Mouse (Mus musculus) spleen, postnatal 36 days (tissue): Measurements from ENCODE around the gene Gm281.
A peak's percentile ranks its signal among the peaks of the same experiment; 100 is the strongest.
"Not testable (repeated sequence)": the region's sequence is repeated elsewhere in the genome, so short reads cannot be mapped to it uniquely, and the experiment has no call there.

Experiments
- DNase-seq, 2 experiments: peaks; one replicate each; pipeline ENCODE4 v3.0.0; 2022; ENCODE audit warnings: low spot score in 2 of 2, mixed read lengths in 1 of 2

The Gm281 gene

GRCm38 (mm10) chr14:13914387-13915082 is at the start of gene Gm281:
Gene Gm281 (minus strand): TSS chr14:13914478.
- no peak for DNase-seq

DNA sequence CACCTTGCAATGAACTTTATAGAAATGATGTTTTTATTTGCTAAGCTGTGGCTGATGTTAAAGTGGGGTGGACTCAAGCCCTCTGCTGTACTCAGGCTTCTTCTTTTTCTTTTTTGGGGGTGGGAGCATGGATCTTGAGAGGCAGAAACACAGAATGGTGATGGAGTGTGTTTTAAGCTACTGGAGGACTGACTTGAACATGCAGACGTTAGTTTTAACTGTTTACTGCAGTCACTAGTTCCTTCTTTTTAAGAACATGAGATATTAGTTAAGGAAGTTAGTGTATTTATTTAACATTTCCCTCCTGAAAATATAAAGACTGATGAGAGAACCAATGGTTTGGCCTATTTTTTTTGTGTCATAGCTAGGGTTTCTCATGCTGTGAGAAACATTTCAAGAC is 49.2 kb upstream of the Gm281 start:
- DNase-seq = no peak

DNA sequence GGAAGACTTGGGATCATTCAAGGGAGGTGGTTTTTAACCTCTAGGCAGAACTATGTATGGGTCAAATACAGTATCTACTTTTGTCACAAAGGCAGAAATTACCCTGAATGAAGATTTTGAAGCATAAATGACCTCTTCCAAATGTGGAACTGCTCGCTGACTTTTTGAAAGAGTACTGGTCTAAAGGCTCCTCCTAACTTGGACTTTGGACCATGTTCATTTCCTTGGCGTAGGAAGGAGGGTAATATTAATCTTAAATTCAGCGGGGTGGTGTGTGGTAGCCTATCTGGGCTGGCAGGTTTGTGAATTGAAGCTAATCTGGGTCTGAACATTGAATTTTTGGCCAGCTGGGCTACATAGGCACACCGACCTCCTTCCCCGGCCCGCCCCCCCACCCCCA is 48.2 kb upstream of the Gm281 start:
- DNase-seq = no peak

- DNase-seq = peak; percentile 42 to 51
Observed at GRCm38 (mm10) chr14:13961401-13962112, 47.3 kb upstream of the Gm281 start, which contains the start of the genes Atxn7 and Thoc7. Gene Atxn7 (plus strand): TSS chr14:13961440. Gene Thoc7 (minus strand): TSS chr14:13961852.

DNA sequence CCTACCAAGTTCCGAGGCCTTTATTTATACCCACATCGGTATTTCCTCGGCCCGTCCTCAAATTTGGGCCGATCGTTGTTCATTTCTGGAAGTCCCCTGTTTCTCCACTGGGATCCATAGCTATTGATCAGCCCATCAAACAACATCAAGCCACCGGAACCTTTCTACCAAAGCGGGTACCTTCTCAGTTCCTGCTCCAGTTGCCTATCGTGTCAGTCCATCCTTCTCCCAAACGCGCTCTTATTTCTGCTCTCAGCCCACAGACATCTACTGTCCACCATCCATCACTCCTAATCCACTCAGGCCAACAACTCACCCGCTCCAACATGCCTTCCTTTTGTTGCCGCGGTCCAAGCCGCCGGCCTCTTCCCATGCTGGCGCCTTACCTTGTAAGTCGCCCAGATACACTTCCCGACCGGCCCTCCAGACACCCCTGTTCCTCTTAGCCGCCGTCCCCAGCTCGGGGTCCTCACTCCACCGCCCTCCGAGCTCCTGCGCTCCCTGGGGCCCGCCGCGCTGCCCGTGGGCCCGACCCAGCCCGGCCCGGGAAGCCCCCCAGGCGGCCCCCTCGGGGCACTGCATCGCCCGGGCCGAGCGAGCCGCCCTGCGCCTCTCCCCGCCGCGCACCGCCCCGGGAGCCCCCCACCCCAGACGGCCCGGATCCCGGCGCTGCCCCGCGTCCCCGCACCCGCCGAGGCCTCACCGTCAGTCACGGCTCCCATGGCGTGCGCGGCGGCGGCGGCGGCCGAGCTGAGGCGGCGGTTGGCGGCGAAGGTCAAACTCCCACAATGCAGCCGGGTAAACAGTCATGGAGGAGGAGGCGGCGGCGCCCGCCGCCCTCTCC is 46.4 kb upstream of the Gm281 start:
- DNase-seq = peak; percentile 50 to 53

GRCm38 (mm10) chr14:13960079-13960478 is 45.8 kb upstream of the Gm281 start:
- DNase-seq = peak; percentile 32 to 48

- DNase-seq = not testable (repeated sequence)
Observed at GRCm38 (mm10) chr14:13952151-13952550, 37.9 kb upstream of the Gm281 start.

DNA sequence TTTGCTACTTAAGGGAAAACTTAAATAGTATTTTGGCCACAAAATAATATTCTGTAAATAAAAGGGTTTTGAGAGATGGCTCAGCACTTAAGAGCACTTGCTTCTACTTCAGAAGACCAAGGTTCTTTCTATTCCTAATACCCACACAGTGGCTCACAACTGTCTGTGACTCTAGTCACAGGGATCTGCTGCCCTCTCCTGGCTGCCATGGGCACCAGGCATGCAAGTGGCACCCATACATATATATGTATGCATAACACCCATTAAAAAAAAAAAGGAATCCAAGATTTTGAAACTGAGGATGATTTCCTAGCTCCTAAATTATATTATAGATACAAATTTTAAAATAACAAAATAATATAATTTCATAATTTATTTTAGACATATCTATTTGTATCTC is 36.1 kb upstream of the Gm281 start:
- peak; percentile 34 to 40 for DNase-seq

- DNase-seq = no peak
Observed at GRCm38 (mm10) chr14:13948345-13948744, 34.1 kb upstream of the Gm281 start.

DNA sequence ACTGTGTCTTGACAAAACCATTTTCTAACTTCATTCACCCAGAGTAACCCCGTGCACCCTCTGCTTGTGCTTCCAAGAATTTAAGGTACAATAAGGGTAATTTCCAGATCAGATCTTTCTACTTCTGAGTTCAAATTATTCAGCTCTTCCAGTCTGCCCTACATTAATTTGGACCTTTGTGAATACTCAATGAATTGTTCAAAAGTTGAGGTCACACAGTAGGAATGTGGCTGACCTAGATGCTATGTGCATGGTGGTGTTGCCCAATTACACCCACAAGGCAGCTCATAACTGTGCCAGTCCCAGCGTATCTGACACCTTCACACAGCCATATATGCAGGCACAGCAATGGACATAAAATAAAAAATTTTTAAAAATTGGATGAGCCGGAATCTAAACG is 30.4 kb upstream of the Gm281 start:
- no peak for DNase-seq

DNA sequence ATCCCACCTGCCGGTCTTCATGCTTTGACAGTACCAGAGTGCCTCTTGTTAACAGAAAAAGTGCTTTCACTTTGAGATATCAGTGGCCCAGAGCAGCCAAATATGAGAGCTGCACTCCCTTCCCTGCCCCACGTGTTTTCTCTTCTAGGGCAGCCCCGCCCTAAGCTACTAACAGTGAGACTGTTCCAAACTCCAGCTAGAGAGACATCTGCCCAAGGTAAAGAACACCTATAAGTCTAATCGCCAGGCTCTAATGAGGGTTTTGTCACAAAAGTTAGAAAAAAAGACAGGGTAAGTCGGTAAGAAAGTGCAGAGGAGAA is 19.7 kb upstream of the Gm281 start:
- no peak for DNase-seq

GRCm38 (mm10) chr14:13933290-13934051 is 19.2 kb upstream of the Gm281 start:
- DNase-seq = no peak

GRCm38 (mm10) chr14:13917630-13918029 is 3.4 kb upstream of the Gm281 start:
- DNase-seq = peak in 1 of 2 experiments; percentile 11

GRCm38 (mm10) chr14:13917208-13917607 is 2.9 kb upstream of the Gm281 start:
- DNase-seq = no peak

DNA sequence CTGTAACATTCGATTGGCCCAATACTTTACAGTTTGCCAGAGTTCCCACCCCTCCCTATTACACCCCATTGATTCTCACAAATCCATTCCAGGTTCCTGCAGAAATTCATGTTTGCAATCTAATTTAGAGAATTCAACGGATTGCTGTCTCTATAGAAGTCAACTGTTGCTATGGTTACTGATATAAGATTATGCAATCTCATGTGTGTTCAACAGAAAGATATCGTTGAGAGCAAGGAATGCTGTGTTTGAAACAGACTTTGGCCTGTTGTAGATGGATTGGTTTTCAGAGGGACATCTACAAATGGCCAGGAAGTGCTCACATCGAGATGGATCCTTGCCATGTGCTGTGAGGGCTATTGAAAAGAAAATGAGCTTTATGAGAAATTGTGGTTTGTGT is 929 bp upstream of the Gm281 start:
- DNase-seq = no peak

GRCm38 (mm10) chr14:13910148-13910547 is 4.1 kb downstream of the Gm281 start:
- no peak for DNase-seq

GRCm38 (mm10) chr14:13907145-13907544 is 7.1 kb downstream of the Gm281 start:
- DNase-seq = no peak

DNA sequence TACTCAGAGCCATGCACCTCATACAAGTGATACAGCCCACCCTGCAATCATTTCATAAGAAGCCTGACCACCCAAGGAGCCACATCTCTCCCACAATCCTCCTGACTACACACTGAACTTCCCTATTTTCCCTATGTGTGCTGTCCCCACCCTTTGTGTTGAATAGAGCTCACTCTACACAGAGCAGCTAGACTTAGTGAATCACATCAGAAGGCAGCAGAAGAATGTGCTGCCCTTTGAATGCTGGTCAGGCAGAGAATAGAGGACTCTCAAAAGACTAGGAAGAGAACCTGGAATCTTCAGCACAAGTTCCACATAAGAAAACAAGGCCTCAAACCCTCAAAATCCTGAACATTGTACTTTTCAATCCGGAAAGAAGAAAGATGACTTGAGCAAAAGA is 7.8 kb downstream of the Gm281 start:
- no peak for DNase-seq

GRCm38 (mm10) chr14:13901611-13902067 is 12.6 kb downstream of the Gm281 start:
- peak; percentile 4 for DNase-seq

GRCm38 (mm10) chr14:13895198-13895597 is 19.1 kb downstream of the Gm281 start:
- no peak for DNase-seq

DNA sequence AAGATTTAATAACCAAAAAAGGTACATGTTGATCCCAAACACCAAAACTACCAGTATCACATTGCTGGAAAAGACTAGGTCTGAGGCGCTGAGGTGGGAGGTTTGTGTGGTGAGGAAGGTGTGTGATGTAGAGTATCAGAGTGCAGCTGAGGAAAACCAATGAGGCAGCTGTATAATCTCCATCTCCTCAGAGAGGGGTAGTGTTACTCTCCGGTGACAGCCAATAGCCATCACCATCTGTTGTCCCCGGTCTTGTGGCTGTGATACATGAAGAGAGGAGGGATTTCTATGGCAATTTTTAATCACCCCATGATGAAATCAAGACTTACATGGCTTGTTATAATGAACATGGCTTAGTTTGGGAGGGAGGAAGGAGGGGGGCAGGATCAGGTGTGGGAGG is 20.5 kb downstream of the Gm281 start:
- DNase-seq = no peak

DNA sequence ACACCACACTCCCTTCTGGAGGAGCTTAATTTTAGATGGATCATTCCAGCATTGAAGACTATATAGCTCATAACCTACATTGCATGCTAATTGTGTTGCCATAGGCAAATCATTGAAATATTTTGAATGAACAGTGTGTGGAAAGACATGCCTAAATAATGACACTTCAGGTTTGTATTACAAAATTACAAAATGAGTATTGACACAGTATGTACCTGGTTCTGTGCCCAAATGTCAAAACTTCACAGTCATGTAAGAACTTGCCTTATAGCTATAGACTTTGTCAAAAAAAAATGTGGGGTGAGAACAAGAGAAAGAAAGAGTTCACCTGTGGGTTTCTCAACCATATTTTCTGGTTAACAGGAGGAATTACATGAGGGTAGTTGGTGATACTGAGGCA is 52.9 kb downstream of the Gm281 start:
- no peak for DNase-seq
